Mouse (Mus musculus): ENCODE measurements around the gene Baiap3. TPM values are rescaled to one million over a fixed set of nuclear protein-coding genes. Genes with fewer than 3 reads are reported as not detected.

Gene Baiap3
- polyA plus RNA-seq, 1 experiment from 2014 or later: 2.3 TPM

DNA sequence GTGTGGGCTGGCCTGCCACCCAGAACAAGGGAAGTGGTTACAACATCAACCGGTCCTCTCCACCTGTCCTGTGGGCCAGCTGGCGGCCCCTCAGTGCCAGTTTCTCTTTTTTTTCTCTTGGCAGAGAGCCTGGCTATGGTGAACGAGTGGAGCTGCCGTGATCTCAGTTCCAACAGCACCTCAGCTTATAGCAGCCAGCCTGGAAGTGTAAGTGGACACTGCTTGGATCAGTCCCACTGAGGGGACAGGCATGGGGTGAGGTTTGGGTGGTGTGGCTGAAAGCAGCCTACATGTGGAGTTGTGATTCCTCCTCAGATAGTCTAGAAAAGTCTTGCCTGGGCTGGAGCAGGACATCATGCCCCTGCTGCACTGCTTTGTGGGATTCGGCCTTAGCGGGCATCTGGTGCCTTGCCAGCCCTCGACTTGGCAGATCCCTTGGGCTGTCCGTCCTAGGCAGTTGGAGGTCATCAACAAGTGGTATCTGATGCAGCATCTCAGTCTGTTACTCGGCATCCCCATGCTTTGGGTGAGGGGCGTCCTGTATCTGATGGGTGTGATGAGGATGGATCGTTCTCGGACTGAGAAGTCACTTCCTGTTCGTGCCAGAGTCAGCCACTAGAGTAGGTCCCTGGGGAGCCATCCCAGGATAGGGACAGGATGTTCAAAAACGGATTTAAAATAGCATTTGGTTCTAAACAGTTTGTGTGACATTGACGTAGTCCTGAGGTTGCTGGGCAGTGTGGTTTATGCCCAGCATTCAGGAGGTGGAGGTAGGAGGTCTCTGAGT, 45.3 kb downstream of the Baiap3 start:
- no peak for ATAC-seq (ENCODE audit: insufficient number of reproducible peaks, insufficient read depth, low FRiP score, low read depth)
- H3K4me3 ChIP-seq (ENCODE audit: low read depth, low read length): no peak overlapping the region
- H3K27me3 ChIP-seq (ENCODE audit: control insufficient read depth, insufficient read depth, low read length): no peaks in the 10 kb centered on the region
- no peak overlapping the region for H3K9ac ChIP-seq (replicated peaks; ENCODE audit: low read depth, low read length)
- no peak overlapping the region for H3K27ac ChIP-seq (ENCODE audit: low read length)
- H3K4me1 ChIP-seq (ENCODE audit: control insufficient read depth, insufficient read depth, low read length): no peaks in the 10 kb centered on the region
- H3K36me3 ChIP-seq (ENCODE audit: control insufficient read depth, insufficient read depth, low read length): peaks cover 58% of the 10 kb centered on the region
- H3K4me2 ChIP-seq (replicated peaks; ENCODE audit: low read depth, low read length): no peak overlapping the region
- 84% methylated on average over 15 of the region's 15 CpGs for WGBS
- H3K9me3 ChIP-seq (ENCODE audit: control insufficient read depth, low read depth, low read length): no peaks in the 10 kb centered on the region

DNA sequence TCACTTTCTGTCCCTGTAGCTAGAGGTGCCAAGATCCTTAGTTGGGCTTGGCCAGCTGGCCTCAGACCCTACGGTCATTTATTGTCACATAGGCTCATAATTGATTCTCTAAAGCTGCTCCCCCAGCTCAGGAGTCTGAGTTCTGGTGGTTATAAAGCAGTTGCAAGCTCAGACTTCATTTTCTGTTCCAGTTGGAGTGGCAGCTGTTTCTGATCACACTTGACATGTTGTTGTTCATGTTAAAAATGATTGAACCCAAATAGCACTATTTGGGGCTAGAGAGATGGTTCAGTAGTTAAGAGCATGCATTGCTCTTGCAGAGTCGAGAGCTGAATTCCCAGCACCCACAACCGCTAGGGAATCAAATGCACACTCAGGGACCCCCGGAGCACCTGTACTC, 46.2 kb downstream of the Baiap3 start:
- Histone ChIP-seq H3K9me3 (ENCODE audit: control insufficient read depth, low read depth, low read length) (no peaks in the 10 kb centered on the region), H3K4me2 (replicated peaks; ENCODE audit: low read depth, low read length) (no peak overlapping the region), H3K9ac (replicated peaks; ENCODE audit: low read depth, low read length) (no peak overlapping the region), H3K4me3 (ENCODE audit: low read depth, low read length) (no peak overlapping the region), H3K4me1 (ENCODE audit: control insufficient read depth, insufficient read depth, low read length) (no peaks in the 10 kb centered on the region), H3K27ac (ENCODE audit: low read length) (no peak overlapping the region), H3K36me3 (ENCODE audit: control insufficient read depth, insufficient read depth, low read length) (peaks cover 63% of the 10 kb centered on the region), H3K27me3 (ENCODE audit: control insufficient read depth, insufficient read depth, low read length) (no peaks in the 10 kb centered on the region)
- ATAC-seq (ENCODE audit: insufficient number of reproducible peaks, insufficient read depth, low FRiP score, low read depth): no peak
- WGBS: 81% methylated on average over 4 of the region's 4 CpGs

DNA sequence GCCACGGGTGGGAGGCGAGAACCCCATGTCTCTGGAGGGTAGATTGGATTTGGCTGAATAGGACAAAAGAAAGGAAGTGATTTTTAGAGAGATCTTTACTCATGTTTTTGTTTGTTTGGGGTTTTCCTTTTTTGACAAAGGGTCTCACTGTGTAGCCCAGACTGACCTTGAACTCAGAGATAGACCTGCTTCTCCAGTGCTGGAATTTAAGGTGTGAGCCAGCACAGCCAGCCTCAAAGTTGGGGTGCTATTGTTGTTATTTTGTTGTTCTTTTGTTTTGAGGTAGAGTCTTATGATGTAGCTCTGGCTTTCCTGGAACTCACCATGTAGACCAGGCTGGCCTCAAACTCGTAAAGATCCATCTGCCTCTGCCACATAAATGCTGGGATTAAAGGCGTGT, 53.8 kb downstream of the Baiap3 start:
- Histone ChIP-seq H3K4me3 (ENCODE audit: low read depth, low read length) (no peak overlapping the region), H3K36me3 (ENCODE audit: control insufficient read depth, insufficient read depth, low read length) (peaks cover 58% of the 10 kb centered on the region), H3K9ac (replicated peaks; ENCODE audit: low read depth, low read length) (no peak overlapping the region), H3K4me1 (ENCODE audit: control insufficient read depth, insufficient read depth, low read length) (no peaks in the 10 kb centered on the region), H3K27me3 (ENCODE audit: control insufficient read depth, insufficient read depth, low read length) (no peaks in the 10 kb centered on the region), H3K27ac (ENCODE audit: low read length) (no peak overlapping the region), H3K4me2 (replicated peaks; ENCODE audit: low read depth, low read length) (no peak overlapping the region), H3K9me3 (ENCODE audit: control insufficient read depth, low read depth, low read length) (no peaks in the 10 kb centered on the region)
- no peak for ATAC-seq (ENCODE audit: insufficient number of reproducible peaks, insufficient read depth, low FRiP score, low read depth)
- 94% methylated on average over 4 of the region's 4 CpGs for WGBS

Small RNAs within 50 kb of the gene (microRNA-seq; reads per million reads assigned to microRNA genes)
- gene Mir3547: 2.1 reads per million

Other genes with a start within 250 kb of the Baiap3 start
- gene Cramp1l, start 240.6 kb downstream of the Baiap3 start, polyA plus RNA-seq (2014; fragmentation: Nextera tagmentation; extraction: Ambion mirVana): 9.7 and 11.7 TPM in 2 replicates
- gene Ift140, start 240.3 kb downstream of the Baiap3 start, polyA plus RNA-seq (2014; fragmentation: Nextera tagmentation; extraction: Ambion mirVana): 17.1 and 18.7 TPM in 2 replicates
- 21.6 TPM in 2 replicates for gene Tmem204, start 172.8 kb downstream of the Baiap3 start, polyA plus RNA-seq (2014; fragmentation: Nextera tagmentation; extraction: Ambion mirVana)
- gene Telo2, start 140.4 kb downstream of the Baiap3 start, polyA plus RNA-seq (2014; fragmentation: Nextera tagmentation; extraction: Ambion mirVana): 38.2 and 40.5 TPM in 2 replicates
- gene Ptx4, start 135.6 kb downstream of the Baiap3 start, polyA plus RNA-seq (2014; fragmentation: Nextera tagmentation; extraction: Ambion mirVana): 0.16 and 0.28 TPM in 2 replicates
- 19.7 and 20.4 TPM in 2 replicates for gene Clcn7, start 123.0 kb downstream of the Baiap3 start, polyA plus RNA-seq (2014; fragmentation: Nextera tagmentation; extraction: Ambion mirVana)
- gene Ccdc154, start 93.9 kb downstream of the Baiap3 start, polyA plus RNA-seq (2014; fragmentation: Nextera tagmentation; extraction: Ambion mirVana): 0.41 and 0.43 TPM in 2 replicates
- gene Gm38655, start 80.9 kb downstream of the Baiap3 start, polyA plus RNA-seq (2014; fragmentation: Nextera tagmentation; extraction: Ambion mirVana): 3.3 and 4.2 TPM in 2 replicates
- 31.5 and 32.4 TPM in 2 replicates for gene BC003965, start 71.8 kb downstream of the Baiap3 start, polyA plus RNA-seq (2014; fragmentation: Nextera tagmentation; extraction: Ambion mirVana)
- 5.7 and 6.8 TPM in 2 replicates for gene Unkl, start 68.0 kb downstream of the Baiap3 start, polyA plus RNA-seq (2014; fragmentation: Nextera tagmentation; extraction: Ambion mirVana)
- 44.3 and 44.4 TPM in 2 replicates for gene Gnptg, start 16.2 kb downstream of the Baiap3 start, polyA plus RNA-seq (2014; fragmentation: Nextera tagmentation; extraction: Ambion mirVana)
- 41.1 and 42.4 TPM in 2 replicates for gene Tsr3, start 16.2 kb downstream of the Baiap3 start, polyA plus RNA-seq (2014; fragmentation: Nextera tagmentation; extraction: Ambion mirVana)
- 592 and 600 TPM in 2 replicates for gene Ube2i, start 18.3 kb upstream of the Baiap3 start, polyA plus RNA-seq (2014; fragmentation: Nextera tagmentation; extraction: Ambion mirVana)
- 0.33 and 0.35 TPM in 2 replicates for gene Prss34, start 42.0 kb upstream of the Baiap3 start, polyA plus RNA-seq (2014; fragmentation: Nextera tagmentation; extraction: Ambion mirVana)
- gene Prss28, start 52.3 kb upstream of the Baiap3 start, polyA plus RNA-seq (2014; fragmentation: Nextera tagmentation; extraction: Ambion mirVana): not detected in 2 replicates
- gene Prss29, start 62.3 kb upstream of the Baiap3 start, polyA plus RNA-seq (2014; fragmentation: Nextera tagmentation; extraction: Ambion mirVana): not detected in 2 replicates
- not detected in 2 replicates for gene Tpsab1, start 89.2 kb upstream of the Baiap3 start, polyA plus RNA-seq (2014; fragmentation: Nextera tagmentation; extraction: Ambion mirVana)
- 1.3 and 1.4 TPM in 2 replicates for gene Tpsb2, start 109.9 kb upstream of the Baiap3 start, polyA plus RNA-seq (2014; fragmentation: Nextera tagmentation; extraction: Ambion mirVana)
- gene Tpsg1, start 112.9 kb upstream of the Baiap3 start, polyA plus RNA-seq (2014; fragmentation: Nextera tagmentation; extraction: Ambion mirVana): 0.69 and 0.98 TPM in 2 replicates
- gene Cacna1h, start 177.4 kb upstream of the Baiap3 start, polyA plus RNA-seq (2014; fragmentation: Nextera tagmentation; extraction: Ambion mirVana): 6.1 and 6.6 TPM in 2 replicates
- not detected in 2 replicates for gene Tekt4, start 198.3 kb upstream of the Baiap3 start, polyA plus RNA-seq (2014; fragmentation: Nextera tagmentation; extraction: Ambion mirVana)
- 0.25 TPM in 1 of 2 replicates, not detected in the other for gene Sstr5, start 240.9 kb upstream of the Baiap3 start, polyA plus RNA-seq (2014; fragmentation: Nextera tagmentation; extraction: Ambion mirVana)